Mouse (Mus musculus): ENCODE measurements around the gene Gm10974. TPM values are rescaled to one million over a fixed set of nuclear protein-coding genes. Genes with fewer than 3 reads are reported as not detected.

The Gm10974 gene
- polyA plus RNA-seq, 1 experiment: not detected

GRCm38 (mm10) chr7:66404141-66404540 lies 38.4 kb downstream of the Gm10974 start:
- WGBS: 61% methylated on average over 10 of the region's 10 CpGs
- H3K27me3 ChIP-seq (replicated peaks; ENCODE audit: control insufficient read depth, insufficient read depth, low read length): no peaks in the 10 kb centered on the region
- H3K27ac ChIP-seq (ENCODE audit: insufficient read depth, low read depth, low read length): no peak overlapping the region
- no peak overlapping the region for H3K4me3 ChIP-seq (ENCODE audit: insufficient read depth, low read depth, low read length)
- peak; percentile 41 for DNase-seq
- no peak for TF ChIP-seq POLR2A (IDR thresholded peaks at IDR 0.05; ENCODE audit: low read depth, low read length)
- no peak for TF ChIP-seq CTCF (conservative IDR thresholded peaks at IDR 0.05; ENCODE audit: insufficient read depth, insufficient read length, low read depth, low read length)
- H3K36me3 ChIP-seq (ENCODE audit: control insufficient read depth, insufficient read depth, low read length): no peaks in the 10 kb centered on the region
- H3K4me1 ChIP-seq (ENCODE audit: control insufficient read depth, insufficient read depth, low read length): no peaks in the 10 kb centered on the region

GRCm38 (mm10) chr7:66404802-66405201 lies 39.1 kb downstream of the Gm10974 start:
- H3K4me3 ChIP-seq (ENCODE audit: insufficient read depth, low read depth, low read length): no peak overlapping the region
- TF ChIP-seq POLR2A (IDR thresholded peaks at IDR 0.05; ENCODE audit: low read depth, low read length): no peak
- TF ChIP-seq CTCF (conservative IDR thresholded peaks at IDR 0.05; ENCODE audit: insufficient read depth, insufficient read length, low read depth, low read length): no peak
- WGBS: 70% methylated on average over 4 of the region's 4 CpGs

GRCm38 (mm10) chr7:66405541-66405940 lies 39.8 kb downstream of the Gm10974 start:
- H3K36me3 ChIP-seq (ENCODE audit: control insufficient read depth, insufficient read depth, low read length): no peaks in the 10 kb centered on the region
- H3K4me3 ChIP-seq (ENCODE audit: insufficient read depth, low read depth, low read length): no peak overlapping the region
- 49% methylated on average over 11 of the region's 11 CpGs for WGBS
- H3K4me1 ChIP-seq (ENCODE audit: control insufficient read depth, insufficient read depth, low read length): no peaks in the 10 kb centered on the region
- TF ChIP-seq POLR2A (IDR thresholded peaks at IDR 0.05; ENCODE audit: low read depth, low read length) (no peak), CTCF (conservative IDR thresholded peaks at IDR 0.05; ENCODE audit: insufficient read depth, insufficient read length, low read depth, low read length) (no peak)
- no peaks in the 10 kb centered on the region for H3K27me3 ChIP-seq (replicated peaks; ENCODE audit: control insufficient read depth, insufficient read depth, low read length)
- no peak overlapping the region; the same call in 1 of the 2 replicates for H3K27ac ChIP-seq (ENCODE audit: insufficient read depth, low read depth, low read length)
- DNase-seq: peak; percentile 42

More at GRCm38 (mm10) chr7:66404802-66405201, 39.1 kb downstream of the Gm10974 start:
- DNase-seq: no peak
- H3K27me3 ChIP-seq (replicated peaks; ENCODE audit: control insufficient read depth, insufficient read depth, low read length): no peaks in the 10 kb centered on the region
- H3K36me3 ChIP-seq (ENCODE audit: control insufficient read depth, insufficient read depth, low read length): no peaks in the 10 kb centered on the region
- H3K27ac ChIP-seq (ENCODE audit: insufficient read depth, low read depth, low read length): no peak overlapping the region
- H3K4me1 ChIP-seq (ENCODE audit: control insufficient read depth, insufficient read depth, low read length): no peaks in the 10 kb centered on the region

GRCm38 (mm10) chr7:66405951-66406721 lies 40.4 kb downstream of the Gm10974 start:
- Histone ChIP-seq H3K27me3 (replicated peaks; ENCODE audit: control insufficient read depth, insufficient read depth, low read length) (no peaks in the 10 kb centered on the region), H3K27ac (ENCODE audit: insufficient read depth, low read depth, low read length) (no peak overlapping the region; the same call in 1 of the 2 replicates), H3K36me3 (ENCODE audit: control insufficient read depth, insufficient read depth, low read length) (no peaks in the 10 kb centered on the region), H3K4me1 (ENCODE audit: control insufficient read depth, insufficient read depth, low read length) (no peaks in the 10 kb centered on the region), H3K4me3 (ENCODE audit: insufficient read depth, low read depth, low read length) (no peak overlapping the region)
- 60% methylated on average over 13 of the region's 13 CpGs for WGBS
- no peak for DNase-seq
- no peak for TF ChIP-seq CTCF (conservative IDR thresholded peaks at IDR 0.05; ENCODE audit: insufficient read depth, insufficient read length, low read depth, low read length)
- no peak for TF ChIP-seq POLR2A (IDR thresholded peaks at IDR 0.05; ENCODE audit: low read depth, low read length)

GRCm38 (mm10) chr7:66406971-66407370 lies 41.3 kb downstream of the Gm10974 start:
- no peak for DNase-seq
- Histone ChIP-seq H3K4me1 (ENCODE audit: control insufficient read depth, insufficient read depth, low read length) (no peaks in the 10 kb centered on the region), H3K27ac (ENCODE audit: insufficient read depth, low read depth, low read length) (no peak overlapping the region), H3K36me3 (ENCODE audit: control insufficient read depth, insufficient read depth, low read length) (no peaks in the 10 kb centered on the region), H3K27me3 (replicated peaks; ENCODE audit: control insufficient read depth, insufficient read depth, low read length) (no peaks in the 10 kb centered on the region), H3K4me3 (ENCODE audit: insufficient read depth, low read depth, low read length) (no peak overlapping the region)
- 80% methylated on average over 8 of the region's 8 CpGs for whole genome bisulfite sequencing
- no peak for TF ChIP-seq POLR2A (IDR thresholded peaks at IDR 0.05; ENCODE audit: low read depth, low read length)
- no peak for TF ChIP-seq CTCF (conservative IDR thresholded peaks at IDR 0.05; ENCODE audit: insufficient read depth, insufficient read length, low read depth, low read length)

- TF ChIP-seq POLR2A (IDR thresholded peaks at IDR 0.05; ENCODE audit: low read depth, low read length) (no peak), CTCF (conservative IDR thresholded peaks at IDR 0.05; ENCODE audit: insufficient read depth, insufficient read length, low read depth, low read length) (peak; percentile 70)
- WGBS: 69% methylated on average over 6 of the region's 6 CpGs
These were observed 43.7 kb downstream of the Gm10974 start for GRCm38 (mm10) chr7:66409433-66409832.

GRCm38 (mm10) chr7:66413093-66413492 lies 47.4 kb downstream of the Gm10974 start:
- TF ChIP-seq POLR2A (IDR thresholded peaks at IDR 0.05; ENCODE audit: low read depth, low read length) (no peak), CTCF (conservative IDR thresholded peaks at IDR 0.05; ENCODE audit: insufficient read depth, insufficient read length, low read depth, low read length) (no peak)
- 80% methylated on average over 7 of the region's 7 CpGs for WGBS
- no peak for DNase-seq
- Histone ChIP-seq H3K4me1 (ENCODE audit: control insufficient read depth, insufficient read depth, low read length) (no peaks in the 10 kb centered on the region), H3K36me3 (ENCODE audit: control insufficient read depth, insufficient read depth, low read length) (no peaks in the 10 kb centered on the region), H3K27ac (ENCODE audit: insufficient read depth, low read depth, low read length) (no peak overlapping the region), H3K27me3 (replicated peaks; ENCODE audit: control insufficient read depth, insufficient read depth, low read length) (no peaks in the 10 kb centered on the region), H3K4me3 (ENCODE audit: insufficient read depth, low read depth, low read length) (no peak overlapping the region)

More at GRCm38 (mm10) chr7:66409433-66409832, 43.7 kb downstream of the Gm10974 start:
- no peak overlapping the region for H3K27ac ChIP-seq (ENCODE audit: insufficient read depth, low read depth, low read length)
- no peaks in the 10 kb centered on the region for H3K4me1 ChIP-seq (ENCODE audit: control insufficient read depth, insufficient read depth, low read length)
- no peak overlapping the region for H3K4me3 ChIP-seq (ENCODE audit: insufficient read depth, low read depth, low read length)
- H3K27me3 ChIP-seq (replicated peaks; ENCODE audit: control insufficient read depth, insufficient read depth, low read length): no peaks in the 10 kb centered on the region
- H3K36me3 ChIP-seq (ENCODE audit: control insufficient read depth, insufficient read depth, low read length): no peaks in the 10 kb centered on the region
- peak; percentile 41 for DNase-seq
